Mouse (Mus musculus) activated CD4-positive, CD25-positive, alpha-beta regulatory T cell, adult 9 weeks (primary cell): ENCODE results near the gene Olfr1201. TPM values are rescaled to one million over a fixed set of nuclear protein-coding genes. Genes with fewer than 3 reads are reported as not detected.

ENCODE experiments used
- polyA plus RNA-seq: library from polyadenylated mRNA; unstranded; fragments of 100-300 nt; shearing (Covaris generic); gene quantifications from one replicate; pipeline ENCODE4 v1.2.1, GENCODE M21; 2017

Gene Olfr1201
- not detected for polyA plus RNA-seq

DNA sequence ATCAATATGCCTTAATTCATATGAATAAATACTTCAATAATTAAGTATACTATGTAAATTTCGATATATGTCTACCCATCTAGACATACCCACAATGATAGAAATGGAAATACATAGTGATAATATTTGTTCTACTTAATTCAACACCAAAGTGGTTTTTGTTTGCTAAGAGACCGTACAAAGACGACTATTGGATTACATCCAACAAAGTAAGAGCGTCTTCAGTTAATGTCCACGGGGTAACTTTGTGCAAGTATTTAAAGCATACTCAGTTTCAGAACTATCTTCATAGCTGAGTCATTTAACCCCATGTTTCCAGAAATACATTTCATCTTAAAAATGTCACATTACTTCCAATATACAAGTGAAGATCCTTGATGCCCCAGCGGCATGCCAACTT lies at the start of gene Olfr1201:
TSS of gene Olfr1201 (plus strand) at position 301 of the 400 bp plus-strand sequence.

GRCm38 (mm10) chr2:88751270-88751669 lies 41.6 kb upstream of the Olfr1201 start, which contains the start of gene Olfr1198:
Olfr1198 (minus strand) TSS chr2:88751370.

GRCm38 (mm10) chr2:88760369-88760768 lies 32.5 kb upstream of the Olfr1201 start, which contains the start of gene Olfr1199:
Olfr1199 (minus strand) TSS chr2:88760469.

GRCm38 (mm10) chr2:88770388-88770787 lies 22.4 kb upstream of the Olfr1201 start, which contains the start of gene Olfr1200:
Olfr1200 (minus strand) TSS chr2:88770488.

DNA sequence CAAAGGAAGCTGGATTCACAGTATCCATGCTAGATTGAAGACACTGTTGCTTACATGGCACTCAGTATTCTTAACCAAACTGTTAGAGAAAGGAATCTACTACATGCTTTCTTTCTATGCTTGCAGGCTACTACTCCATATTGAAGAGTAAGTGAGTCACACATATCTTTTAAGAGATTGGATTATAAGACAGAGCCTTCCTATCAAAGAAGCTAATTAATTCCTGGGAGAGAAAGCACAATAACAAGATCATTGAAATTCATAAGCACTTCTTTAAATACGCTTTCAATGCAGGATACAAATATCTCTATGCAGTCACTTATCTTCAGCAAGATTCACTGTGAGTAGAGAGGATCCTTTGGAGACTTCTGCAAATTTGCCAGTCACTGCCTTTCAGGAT lies 21.4 kb downstream of the Olfr1201 start, which contains the start of gene Olfr1202:
TSS of gene Olfr1202 (plus strand) at position 301 of the 400 bp plus-strand sequence.

DNA sequence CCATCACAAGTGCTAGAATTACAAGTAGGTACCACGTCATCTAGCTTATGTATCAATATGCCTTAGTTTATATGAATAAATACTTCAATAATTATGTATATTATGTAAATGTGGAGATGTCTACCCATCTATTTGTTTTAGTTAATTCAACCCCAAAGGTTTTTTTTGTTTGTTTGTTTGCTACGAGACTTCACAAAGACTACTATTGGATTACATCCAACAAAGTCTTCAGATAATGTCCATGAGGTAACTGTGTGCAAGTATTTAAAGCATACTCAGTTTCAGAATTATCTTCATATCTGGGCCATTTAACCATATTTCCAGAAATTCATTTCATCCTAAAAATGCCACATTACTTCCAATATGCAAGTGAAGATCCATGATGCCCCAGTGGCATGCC lies 36.6 kb downstream of the Olfr1201 start, which contains the start of gene Olfr1205:
TSS of gene Olfr1205 (plus strand) at position 301 of the 400 bp plus-strand sequence.

Other genes with a start within 250 kb of the Olfr1201 start
- not detected for gene Olfr1188, start 236.1 kb upstream of the Olfr1201 start, polyA plus RNA-seq
- not detected for gene Olfr1189, start 206.6 kb upstream of the Olfr1201 start, polyA plus RNA-seq
- gene Olfr1191-ps1, start 152.5 kb upstream of the Olfr1201 start, polyA plus RNA-seq = not detected
- gene Olfr1192-ps1, start 144.5 kb upstream of the Olfr1201 start, polyA plus RNA-seq = not detected
- not detected for gene Olfr1193, start 117.4 kb upstream of the Olfr1201 start, polyA plus RNA-seq
- not detected for gene Olfr1195, start 103.8 kb upstream of the Olfr1201 start, polyA plus RNA-seq
- not detected for gene Olfr1196, start 88.4 kb upstream of the Olfr1201 start, polyA plus RNA-seq
- not detected for gene Olfr1197, start 60.7 kb upstream of the Olfr1201 start, polyA plus RNA-seq
- 0.16 TPM for gene Olfr1198, start 41.7 kb upstream of the Olfr1201 start, polyA plus RNA-seq
- gene Olfr1199, start 32.6 kb upstream of the Olfr1201 start, polyA plus RNA-seq = not detected
- gene Olfr1200, start 22.5 kb upstream of the Olfr1201 start, polyA plus RNA-seq = not detected
- not detected for gene Olfr1202, start 21.5 kb downstream of the Olfr1201 start, polyA plus RNA-seq
- not detected for gene Olfr1205, start 36.7 kb downstream of the Olfr1201 start, polyA plus RNA-seq
- gene Olfr1204, start 56.3 kb downstream of the Olfr1201 start, polyA plus RNA-seq = not detected
- gene Olfr1206, start 70.2 kb downstream of the Olfr1201 start, polyA plus RNA-seq = not detected
- not detected for gene Olfr1208, start 109.3 kb downstream of the Olfr1201 start, polyA plus RNA-seq
- not detected for gene Olfr1209, start 122.1 kb downstream of the Olfr1201 start, polyA plus RNA-seq
- gene Olfr1211, start 145.1 kb downstream of the Olfr1201 start, polyA plus RNA-seq = not detected
- gene Olfr1212, start 160.9 kb downstream of the Olfr1201 start, polyA plus RNA-seq = not detected
- gene Gm13762, start 187.2 kb downstream of the Olfr1201 start, polyA plus RNA-seq = not detected
- not detected for gene Olfr1214, start 199.6 kb downstream of the Olfr1201 start, polyA plus RNA-seq
- gene Olfr1215, start 213.9 kb downstream of the Olfr1201 start, polyA plus RNA-seq = not detected
- not detected for gene Olfr1216, start 225.3 kb downstream of the Olfr1201 start, polyA plus RNA-seq
- not detected for gene Olfr1217, start 239.0 kb downstream of the Olfr1201 start, polyA plus RNA-seq